Mouse (Mus musculus): Measurements from ENCODE around the gene Nudt4.

The Nudt4 gene

DNA sequence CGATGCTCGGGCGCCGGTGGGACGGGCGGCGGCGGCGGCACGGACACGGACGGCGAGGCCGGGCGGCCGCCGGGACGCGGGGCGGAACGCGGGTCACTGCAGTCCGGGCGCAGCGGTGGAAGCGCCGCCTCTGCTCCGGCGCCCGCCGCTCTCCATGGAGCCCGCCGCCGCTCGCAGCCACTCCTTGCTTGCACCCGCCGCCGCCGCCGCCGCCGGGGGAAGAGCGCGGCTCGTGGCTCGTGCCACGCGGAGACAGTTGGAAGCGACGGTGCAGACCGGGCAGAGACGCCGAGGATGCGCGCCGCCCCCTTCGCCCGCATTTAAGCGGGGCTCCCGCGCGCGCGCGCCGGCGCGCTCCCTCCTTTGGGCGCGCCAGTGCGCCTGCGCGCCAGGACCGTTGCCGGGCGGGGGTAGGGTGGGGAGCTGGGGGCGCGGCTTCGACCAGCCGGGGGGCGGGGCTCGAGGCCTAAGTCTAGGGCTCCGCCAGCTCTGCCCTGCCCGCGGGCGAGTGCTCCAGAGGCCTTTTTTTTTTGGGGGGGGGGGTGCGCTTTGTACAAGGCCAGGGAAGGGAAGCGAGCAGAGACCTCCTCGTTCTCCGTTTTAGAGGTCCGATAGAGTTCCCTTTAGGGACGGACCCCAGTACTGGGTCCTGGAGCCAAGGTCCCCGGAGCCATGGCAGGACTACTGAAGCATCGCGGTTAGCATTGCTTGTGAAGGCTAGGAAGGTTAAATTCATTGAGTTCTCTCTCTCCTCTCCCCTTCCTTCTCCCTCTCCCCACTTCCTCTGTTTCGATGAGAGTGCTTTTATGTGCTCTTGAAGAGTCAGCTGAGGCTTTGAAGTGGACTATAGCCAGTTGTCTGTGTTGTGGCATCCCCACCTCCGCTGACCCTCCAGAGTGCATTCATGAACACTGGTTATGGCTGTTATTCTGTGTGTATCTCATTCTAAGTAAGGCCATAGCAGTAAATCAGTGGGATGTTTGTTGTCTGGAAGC, at the start of gene Nudt4:
TSS of gene Nudt4 (minus strand) at position 296 of the 995 bp plus-strand sequence.
- peak; percentile 77 for DNase-seq (ENCODE audit: low read depth)

DNA sequence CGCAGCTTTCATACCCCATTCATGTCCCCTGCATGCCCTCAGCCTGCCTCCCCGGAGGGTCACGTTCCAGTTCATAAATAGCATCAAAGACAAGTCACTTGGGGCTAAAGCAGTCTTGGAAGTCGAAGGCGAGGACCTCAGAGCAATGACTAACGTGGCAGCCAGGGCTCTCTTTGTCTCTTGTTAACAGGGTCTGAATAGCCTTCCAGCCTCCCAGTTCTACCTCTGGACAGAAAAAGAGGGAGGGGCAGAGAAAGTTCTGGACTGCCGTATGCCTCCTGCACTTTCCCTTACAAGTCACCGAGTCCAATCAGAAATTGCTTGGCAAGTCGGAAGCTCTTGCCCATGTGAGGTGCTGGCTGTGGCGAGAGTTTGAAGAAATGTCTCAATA, 47.4 kb upstream of the Nudt4 start:
- no peak for DNase-seq (ENCODE audit: low read depth)

DNA sequence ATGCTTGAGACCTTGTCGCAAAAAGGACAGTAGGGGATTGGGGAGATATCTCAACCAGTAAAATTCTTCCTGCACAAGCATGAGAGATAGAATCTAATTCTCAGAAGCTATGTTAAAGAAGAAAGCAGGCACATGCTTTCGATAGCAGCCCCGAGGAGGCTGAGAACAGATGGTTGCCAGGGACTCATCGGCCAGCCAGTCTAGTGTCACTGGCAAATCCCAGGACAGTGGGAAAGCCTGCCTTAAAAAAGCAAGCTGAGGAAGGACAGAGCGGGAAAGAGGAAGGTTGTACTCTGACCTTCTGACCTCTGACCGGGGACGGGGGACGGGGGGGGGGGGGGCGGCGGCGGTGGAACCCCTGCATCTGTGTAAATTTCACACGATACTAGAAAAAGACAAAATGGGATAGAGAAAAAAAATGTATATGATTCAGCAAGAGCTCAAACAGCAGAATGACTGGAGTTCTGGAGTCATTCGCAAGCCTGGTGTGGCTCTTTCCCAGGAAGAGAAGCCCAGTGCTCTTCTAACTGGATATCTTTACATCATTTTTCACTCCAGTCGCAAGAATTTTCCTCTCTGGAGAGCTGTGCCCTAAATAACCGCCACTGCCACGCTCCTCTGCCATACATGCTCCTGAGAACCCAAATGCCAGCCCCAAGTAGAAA, 46.9 kb upstream of the Nudt4 start:
- no peak for DNase-seq (ENCODE audit: low read depth)

DNA sequence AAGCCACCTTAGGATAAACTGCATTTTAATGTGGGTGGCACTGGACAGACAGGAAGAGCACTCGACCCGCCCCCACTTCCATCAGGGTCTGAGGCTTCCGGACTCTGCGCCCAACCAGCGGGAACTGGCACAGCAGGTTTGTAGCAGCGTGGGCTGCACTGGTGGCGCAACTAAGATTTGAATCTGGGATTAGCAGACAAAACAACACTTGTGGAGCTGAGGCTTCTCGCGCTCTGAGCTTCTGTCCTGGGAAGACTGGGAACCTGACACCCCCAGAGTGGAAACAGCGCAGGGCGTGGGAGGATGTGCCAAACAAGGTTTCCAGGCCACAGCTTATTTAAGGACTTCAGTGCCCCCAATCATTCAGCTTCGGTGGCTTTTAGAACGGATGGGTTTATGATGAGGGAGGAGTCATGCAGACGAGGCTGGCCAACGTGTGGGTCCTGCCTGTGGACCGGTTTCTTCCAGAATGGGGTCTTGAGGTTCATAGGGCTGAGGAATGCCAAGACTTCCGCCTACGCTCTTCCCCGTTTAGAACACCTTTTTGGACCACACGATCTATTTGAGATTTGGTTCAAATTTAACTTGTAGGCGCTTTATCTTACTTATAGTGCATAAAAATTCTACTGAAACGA, 41.1 kb upstream of the Nudt4 start:
- DNase-seq (ENCODE audit: low read depth), result no peak

DNA sequence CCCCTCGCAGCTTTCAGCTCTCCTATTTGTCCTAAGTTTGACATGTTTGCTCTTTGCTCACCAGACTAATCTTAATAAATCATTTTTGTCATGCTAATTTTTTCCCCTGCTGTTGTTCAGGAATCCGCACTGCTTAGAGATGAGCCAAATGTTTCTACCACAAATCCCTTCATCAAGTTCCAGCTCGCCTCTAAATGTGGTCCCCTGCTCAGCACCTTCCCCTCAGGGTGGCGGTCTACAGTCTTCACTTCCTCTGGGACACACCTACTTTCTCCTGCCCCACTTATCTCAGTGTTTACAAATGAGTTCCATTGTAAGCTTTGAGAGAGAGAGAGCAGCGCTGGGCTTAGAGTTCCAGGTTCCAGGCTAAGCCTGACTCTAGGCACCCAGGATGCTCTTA, 36.6 kb upstream of the Nudt4 start:
- no peak for DNase-seq (ENCODE audit: low read depth)

DNA sequence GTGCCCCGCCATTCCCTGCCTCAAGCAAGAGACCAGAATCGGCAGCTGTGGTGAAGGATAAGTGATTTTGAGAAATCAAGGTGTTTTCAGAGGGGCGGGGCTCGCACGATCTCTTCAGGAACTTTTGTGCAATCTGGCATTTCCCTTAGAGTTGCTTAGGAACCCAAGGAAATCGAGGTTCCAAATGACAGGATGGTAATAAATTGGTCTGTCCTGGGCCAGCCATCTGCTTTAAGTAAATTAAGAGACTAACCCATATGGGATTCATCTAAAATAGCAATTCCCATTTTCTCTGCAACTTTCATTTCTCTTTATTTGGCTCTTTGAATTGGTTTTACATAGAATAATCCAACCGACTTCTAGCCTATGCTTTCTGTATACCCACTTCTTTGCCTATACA, 35.8 kb upstream of the Nudt4 start:
- no peak for DNase-seq (ENCODE audit: low read depth)

DNA sequence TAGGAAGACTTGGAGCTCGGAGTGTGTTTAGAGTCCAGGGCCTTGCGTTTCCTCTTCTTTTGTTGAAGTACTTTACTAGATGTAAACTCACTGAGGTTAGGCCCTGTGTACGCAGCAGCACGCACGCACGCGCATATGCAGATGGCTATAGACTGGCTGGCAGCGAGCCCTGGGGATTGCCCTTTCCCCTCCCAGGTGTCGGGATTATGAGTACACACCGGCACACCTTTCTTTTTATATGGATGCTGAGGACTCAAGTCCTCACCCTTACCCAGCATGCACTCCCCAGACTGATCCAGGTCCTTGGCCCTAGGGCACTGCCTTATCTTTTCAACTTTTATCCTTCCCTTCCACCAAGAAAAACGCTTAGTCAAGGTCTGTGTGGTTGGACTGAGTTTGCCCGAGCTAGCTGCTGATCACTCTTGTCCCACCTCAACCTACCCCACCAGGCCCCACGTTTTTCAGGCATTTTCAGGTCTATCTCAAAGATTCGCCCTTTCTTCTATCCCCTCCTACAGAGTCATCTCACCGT, 34.2 kb upstream of the Nudt4 start:
- DNase-seq (ENCODE audit: low read depth), result no peak

DNA sequence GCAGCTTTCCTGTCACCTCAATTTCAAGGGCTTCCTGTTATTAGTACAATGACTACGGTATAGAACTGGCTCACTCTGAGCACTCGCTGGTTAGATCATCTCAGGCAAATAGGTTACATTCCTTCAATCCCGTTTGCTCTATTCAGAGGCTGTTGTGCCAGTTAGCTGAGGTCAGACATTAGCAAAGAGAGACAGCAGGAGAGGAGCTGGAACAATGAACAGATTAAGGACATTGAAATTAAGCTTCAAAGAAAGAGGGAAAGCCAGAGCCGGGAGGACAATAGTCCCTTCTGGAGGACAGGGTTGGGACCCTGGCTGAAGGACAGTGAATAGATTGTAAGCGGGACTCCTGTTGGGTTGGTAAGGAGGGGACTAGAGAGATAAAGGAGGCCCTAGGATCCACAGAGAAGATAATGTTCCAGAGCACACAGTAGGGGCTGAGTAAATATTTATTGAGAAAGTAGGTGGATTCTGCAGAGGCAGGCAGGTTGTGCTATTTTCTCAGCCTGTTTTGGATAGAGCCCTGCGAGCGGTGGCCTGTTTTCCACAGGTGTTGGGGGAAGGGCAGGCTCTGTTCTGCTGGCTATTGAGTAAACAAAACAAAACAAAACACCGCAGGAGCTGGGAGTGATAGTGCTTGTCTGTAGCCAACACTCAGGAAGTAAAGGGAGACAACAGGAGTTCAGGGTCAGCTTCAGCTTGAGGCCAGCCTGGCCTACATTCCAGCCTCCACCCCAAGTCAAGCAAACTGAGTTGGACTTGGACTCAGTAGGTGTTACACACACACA, 32.1 kb upstream of the Nudt4 start:
- no peak for DNase-seq (ENCODE audit: low read depth)

DNA sequence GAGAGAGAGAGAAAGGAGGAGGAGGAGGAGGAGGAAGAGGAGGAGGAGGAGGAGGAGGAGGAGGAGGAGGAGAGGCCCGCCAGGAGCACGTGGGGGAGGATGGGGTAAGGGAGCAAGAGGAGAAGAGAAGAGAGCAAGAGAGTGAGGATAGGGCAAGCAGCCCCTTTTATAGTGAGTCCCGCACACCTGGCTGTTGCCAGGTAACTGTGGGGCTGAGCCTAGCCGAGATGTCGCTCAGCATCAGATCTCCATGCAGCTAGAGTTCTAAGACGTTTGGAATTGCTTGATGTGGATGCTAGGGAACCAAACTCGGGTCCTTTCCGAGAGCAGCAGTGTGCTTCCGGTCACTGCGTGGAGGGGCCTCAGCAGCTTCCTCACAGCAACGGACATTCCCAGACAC, 30.5 kb upstream of the Nudt4 start:
- no peak for DNase-seq (ENCODE audit: low read depth)

DNA sequence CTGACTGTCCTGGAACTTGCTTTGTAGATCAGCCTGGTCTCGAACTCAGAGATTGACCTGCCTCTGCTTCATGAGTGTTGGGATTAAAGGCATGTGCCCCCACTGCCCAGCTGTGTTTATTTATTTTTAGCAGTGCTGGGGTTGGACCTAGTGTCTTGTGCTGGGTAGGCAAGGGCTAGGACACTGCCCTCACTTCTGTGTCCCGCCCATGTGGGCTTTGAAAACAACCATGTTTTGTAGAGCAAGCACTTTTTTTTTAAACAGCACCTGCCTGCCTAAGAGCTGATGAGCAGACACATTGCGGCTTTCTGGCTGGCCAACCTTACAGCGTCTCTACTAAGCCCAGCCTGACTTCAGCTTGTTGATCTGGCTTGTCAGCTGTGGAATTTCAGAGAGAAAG, 27.3 kb upstream of the Nudt4 start:
- DNase-seq (ENCODE audit: low read depth), result no peak

DNA sequence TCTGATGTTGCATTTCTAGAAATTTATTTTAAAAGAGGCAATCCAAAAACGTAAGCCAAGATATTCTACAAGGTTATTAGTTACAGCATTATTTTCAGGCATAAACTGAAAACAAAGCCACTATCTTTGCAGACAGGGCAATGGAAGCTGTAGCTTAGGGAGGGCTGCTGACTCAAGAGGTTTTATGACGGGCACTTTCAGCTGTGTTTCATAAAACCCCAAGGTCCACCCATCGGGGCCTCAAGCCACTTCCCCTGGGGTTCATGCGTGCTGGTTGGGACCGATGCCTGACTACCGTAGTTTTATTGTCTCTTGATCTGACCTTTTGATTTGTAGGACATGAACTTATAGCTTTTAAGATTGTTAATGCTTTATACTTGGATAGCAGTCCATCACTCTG, 26.2 kb upstream of the Nudt4 start:
- DNase-seq (ENCODE audit: low read depth), result no peak

DNA sequence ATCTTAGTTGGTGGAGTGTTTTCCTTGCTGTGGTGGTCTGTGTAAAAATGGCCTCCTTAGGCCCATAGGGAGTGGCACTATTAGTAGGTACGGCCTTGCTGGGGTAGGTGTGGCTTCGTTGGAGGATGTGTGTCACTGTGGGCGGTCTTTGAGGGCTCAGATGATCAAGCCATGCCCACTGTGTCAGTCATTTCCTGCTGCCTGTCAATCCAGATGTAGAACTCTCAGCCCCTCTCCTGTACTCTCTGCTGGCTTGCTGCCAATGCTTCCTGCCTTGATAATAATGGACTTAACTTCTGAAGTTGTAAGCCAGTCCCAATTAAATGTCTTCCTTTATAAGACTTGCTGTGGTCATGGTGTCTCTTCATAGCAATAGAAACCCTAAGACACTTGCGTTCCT, 25.2 kb upstream of the Nudt4 start:
- DNase-seq (ENCODE audit: low read depth), result no peak

DNA sequence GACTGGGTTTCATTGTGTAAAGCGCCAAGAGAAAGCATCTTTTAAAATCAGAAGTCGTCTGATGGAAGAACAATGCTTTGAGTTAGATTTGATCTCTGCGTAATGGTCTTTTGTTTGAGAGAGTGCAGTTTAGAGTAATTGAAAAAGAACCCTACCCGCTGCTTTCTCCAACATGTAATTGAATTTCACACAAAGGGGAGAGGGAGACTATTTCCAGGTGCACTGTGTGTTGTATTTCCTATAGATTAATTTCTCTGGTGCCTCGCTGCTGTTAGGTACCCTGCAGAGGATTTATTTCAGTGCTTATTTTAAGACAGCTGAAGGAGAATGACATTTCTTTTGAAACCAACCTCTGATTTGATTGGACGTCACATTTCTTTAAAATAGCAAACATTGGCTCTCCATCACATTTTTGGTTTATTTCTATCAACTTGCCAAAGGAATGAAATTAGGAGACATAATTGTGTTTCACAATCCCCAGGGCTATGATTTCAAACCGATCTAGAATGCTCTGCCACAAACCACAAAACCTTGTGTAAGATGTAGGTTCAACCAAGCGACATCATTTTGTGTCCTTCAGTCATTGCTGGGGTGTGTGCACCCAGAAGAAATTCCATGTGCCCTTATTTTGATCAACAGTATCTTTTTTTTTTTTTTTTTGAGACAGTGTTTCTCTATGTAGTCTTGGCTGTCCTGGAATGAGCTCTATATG, 23.7 kb upstream of the Nudt4 start:
- no peak for DNase-seq (ENCODE audit: low read depth)

DNA sequence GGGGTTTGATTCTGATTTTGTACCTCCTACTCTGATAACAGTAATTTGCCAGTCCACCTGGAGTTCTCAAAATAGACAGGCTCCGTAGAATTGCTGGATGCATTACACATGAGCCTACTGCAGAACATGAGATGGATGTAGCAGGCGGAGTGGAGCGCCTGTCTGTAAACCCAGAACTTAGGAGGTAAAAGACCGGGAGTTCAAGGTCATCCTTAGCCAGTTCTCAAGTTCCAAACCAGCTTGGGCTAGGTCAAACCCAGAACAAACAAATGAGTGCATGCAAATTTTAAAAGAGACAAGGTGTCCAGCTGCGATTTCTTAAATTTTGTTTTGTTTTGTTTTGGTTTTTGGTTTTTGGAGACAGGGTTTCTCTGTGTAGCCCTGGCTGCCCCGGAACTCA, 21.6 kb upstream of the Nudt4 start:
- DNase-seq (ENCODE audit: low read depth), result no peak

DNA sequence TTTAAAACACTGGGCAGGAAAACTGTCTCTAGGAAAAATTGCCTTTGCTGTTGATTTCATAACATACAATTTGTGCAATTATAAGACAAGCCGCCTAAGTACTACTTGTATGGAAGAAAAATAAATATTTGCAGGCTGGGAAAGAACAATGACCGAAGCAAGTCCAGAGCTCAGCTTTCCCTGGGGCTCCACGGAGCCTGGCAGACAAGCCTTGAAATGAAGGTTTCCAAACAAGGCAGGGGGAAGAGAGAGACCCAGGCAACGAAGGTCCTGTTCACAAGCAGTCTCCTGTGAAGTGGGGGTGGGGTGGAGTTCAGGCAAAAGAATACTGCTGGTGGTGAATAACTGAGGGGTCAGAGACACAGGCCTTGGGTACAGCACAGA, 13.6 kb upstream of the Nudt4 start:
- no peak for DNase-seq (ENCODE audit: low read depth)

DNA sequence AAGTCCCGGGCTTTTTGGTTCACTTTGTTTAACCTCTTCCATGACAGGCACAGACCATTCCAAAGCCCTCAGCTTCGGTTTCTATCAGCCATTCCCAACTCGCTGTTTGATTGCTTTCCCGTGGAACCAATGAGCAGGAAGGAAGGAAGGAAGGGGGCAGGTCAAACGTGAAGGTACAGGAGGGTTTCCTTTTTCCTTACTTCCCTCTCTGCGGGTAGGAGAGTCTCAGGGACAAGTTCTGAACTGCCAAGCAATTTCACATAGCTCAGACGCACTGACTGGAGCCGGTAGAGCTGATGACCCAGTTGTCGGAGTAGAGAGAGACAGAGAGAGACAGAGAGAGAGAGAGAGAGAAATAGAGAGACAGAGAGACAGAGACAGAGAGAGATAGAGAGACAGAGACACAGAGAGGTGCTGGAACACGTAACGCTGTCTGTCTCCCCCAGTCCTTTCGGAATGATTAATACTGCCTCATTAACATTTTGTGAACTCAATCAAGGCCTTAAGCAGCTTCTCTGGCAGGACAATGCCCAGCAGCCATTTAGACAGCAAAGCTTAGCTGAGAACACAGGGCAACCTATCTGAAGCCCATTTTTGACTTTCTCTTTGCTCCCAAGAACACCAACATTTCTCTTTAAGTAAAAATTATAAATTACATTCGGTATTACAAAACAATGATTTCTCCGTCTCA, 13.1 kb upstream of the Nudt4 start:
- no peak for DNase-seq (ENCODE audit: low read depth)

DNA sequence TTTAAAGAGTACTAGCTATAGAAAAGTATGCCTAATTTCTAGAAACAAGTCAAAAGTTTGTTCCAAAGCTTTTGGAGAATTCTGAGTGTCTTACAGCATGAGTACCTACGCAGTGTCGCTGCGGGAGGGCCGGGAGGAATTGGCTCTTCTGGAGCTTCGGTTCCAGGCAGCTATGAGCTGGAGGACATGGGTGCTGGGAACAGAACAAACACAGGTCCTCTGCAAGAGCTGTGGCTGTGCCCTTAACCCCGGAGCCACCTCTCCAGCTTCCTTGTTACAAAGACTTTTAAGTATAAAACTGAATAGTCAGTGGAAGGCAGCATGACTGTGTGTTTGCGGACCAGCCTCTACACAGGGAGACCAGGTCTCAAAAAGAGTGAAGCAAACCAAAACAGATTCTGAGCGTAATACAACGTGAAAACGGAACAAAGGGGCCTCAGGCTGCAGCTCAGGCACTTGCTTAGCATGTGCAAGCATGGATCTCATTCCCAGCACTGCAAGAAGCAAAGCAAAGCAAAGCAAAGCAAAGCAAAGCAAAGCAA, 12.0 kb upstream of the Nudt4 start:
- DNase-seq (ENCODE audit: low read depth), result no peak

DNA sequence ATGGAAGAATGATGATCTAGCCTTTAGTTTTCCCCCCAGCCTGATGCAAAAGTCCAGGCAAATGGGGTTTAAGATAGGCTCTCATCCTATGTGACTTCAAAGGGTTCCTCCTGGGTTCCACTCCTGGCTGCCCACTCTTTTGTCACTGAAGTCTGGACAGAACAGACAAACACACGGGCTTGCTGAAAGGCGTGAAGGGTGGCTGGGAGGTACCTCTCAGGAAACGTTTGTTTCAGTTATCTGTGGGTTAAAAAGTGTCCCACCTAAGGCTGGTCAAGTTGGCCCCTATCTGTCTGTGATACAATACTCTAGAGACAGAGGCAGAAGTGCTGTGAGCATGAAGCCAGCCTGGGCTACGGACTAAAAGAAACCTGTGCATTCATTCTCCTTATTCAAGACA, 11.0 kb upstream of the Nudt4 start:
- DNase-seq (ENCODE audit: low read depth), result no peak

DNA sequence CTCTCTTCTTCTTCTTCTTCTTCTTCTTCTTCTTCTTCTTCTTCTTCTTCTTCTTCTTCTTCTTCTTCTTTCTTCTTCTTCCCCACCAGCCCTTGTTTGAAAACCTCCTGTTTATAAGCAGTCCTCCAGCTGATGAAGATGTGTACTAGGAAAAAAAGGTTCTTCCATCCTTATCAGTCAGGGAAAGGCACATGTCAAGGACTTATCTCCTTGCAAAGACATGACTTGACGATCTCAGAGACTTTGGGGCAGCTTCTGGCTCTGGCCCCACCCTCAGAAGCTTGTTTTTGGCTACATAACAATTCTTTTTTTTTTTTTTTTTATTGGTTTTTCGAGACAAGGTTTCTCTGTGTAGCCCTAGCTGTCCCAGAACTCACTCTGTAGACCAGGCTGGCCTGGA, 5.5 kb upstream of the Nudt4 start:
- peak; percentile 81 for DNase-seq (ENCODE audit: low read depth)

DNA sequence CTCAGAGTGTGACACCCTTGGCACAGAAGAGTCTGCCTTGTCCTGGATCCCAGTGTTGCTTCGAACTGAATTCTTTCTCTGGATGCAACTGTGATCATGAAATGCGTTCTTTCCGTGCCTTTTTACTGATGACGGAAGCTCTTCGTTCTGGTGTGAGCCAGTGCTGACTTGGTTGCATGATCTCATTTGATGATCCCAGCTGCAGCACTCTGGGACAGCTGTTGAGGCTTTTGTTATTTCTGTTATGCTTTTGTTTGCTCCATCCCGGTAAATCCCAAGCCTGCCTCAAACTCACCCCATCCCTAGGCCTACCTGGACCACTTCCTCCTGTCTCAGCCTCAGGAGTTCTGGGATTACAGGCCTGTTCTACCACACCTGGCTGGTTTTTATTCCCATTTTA, 4.1 kb upstream of the Nudt4 start:
- no peak for DNase-seq (ENCODE audit: low read depth)

Data from c-Kit-positive CD71-positive TER-119-negative erythroid progenitor cells, embryonic 14.5 days (primary cell).